Mouse (Mus musculus): Measurements from ENCODE around the gene Tmx2.

GRCm38 (mm10) chr2:84714811-84715561 lies 36.0 kb upstream of the Tmx2 start, which contains the start of gene Zdhhc5:
- no peak for TF ChIP-seq CTCF (IDR thresholded peaks at IDR 0.05; ENCODE audit: insufficient read depth, low read length)
- TF ChIP-seq POLR2A (IDR thresholded peaks at IDR 0.05; ENCODE audit: borderline replicate concordance, extremely low read depth, low read depth, low read length): peak; percentile 99

Measured in lung, adult 2 months (tissue).